Mouse (Mus musculus): Measurements from ENCODE around the gene Fam178b. TPM values are rescaled to one million over a fixed set of nuclear protein-coding genes. Genes with fewer than 3 reads are reported as not detected.

Fam178b gene
- polyA plus RNA-seq, 1 experiment, result 410 TPM

GRCm38 (mm10) chr1:36531461-36531860, 151.5 kb downstream of the Fam178b start:
- no peaks in the 10 kb centered on the region for H3K27me3 ChIP-seq (ENCODE audit: control insufficient read depth, insufficient read depth, low read length)
- peaks cover 2% of the 10 kb centered on the region; the same call in 1 of the 2 replicates for H3K4me1 ChIP-seq (ENCODE audit: control insufficient read depth, insufficient read depth, low read length)
- no peak overlapping the region for H3K4me3 ChIP-seq (ENCODE audit: control insufficient read depth, low read depth, low read length)
- H3K27ac ChIP-seq (ENCODE audit: control insufficient read depth, insufficient read depth, low read depth, low read length), result no peak overlapping the region
- H3K36me3 ChIP-seq (ENCODE audit: control insufficient read depth, insufficient read depth, low read length), result no peaks in the 10 kb centered on the region
- no peak for TF ChIP-seq CTCF (IDR thresholded peaks at IDR 0.05; ENCODE audit: control insufficient read depth, insufficient read depth, insufficient replicate concordance, low read depth, low read length)
- no peak for TF ChIP-seq POLR2A (IDR thresholded peaks at IDR 0.05; ENCODE audit: control insufficient read depth, low read depth, low read length)

GRCm38 (mm10) chr1:36530962-36531361, 152.0 kb downstream of the Fam178b start:
- Histone ChIP-seq H3K27ac (ENCODE audit: control insufficient read depth, insufficient read depth, low read depth, low read length) (no peak overlapping the region), H3K4me1 (ENCODE audit: control insufficient read depth, insufficient read depth, low read length) (peaks cover 2% of the 10 kb centered on the region; the same call in 1 of the 2 replicates), H3K36me3 (ENCODE audit: control insufficient read depth, insufficient read depth, low read length) (no peaks in the 10 kb centered on the region), H3K27me3 (ENCODE audit: control insufficient read depth, insufficient read depth, low read length) (no peaks in the 10 kb centered on the region), H3K4me3 (ENCODE audit: control insufficient read depth, low read depth, low read length) (no peak overlapping the region)
- TF ChIP-seq CTCF (IDR thresholded peaks at IDR 0.05; ENCODE audit: control insufficient read depth, insufficient read depth, insufficient replicate concordance, low read depth, low read length) (no peak), POLR2A (IDR thresholded peaks at IDR 0.05; ENCODE audit: control insufficient read depth, low read depth, low read length) (no peak)

DNA sequence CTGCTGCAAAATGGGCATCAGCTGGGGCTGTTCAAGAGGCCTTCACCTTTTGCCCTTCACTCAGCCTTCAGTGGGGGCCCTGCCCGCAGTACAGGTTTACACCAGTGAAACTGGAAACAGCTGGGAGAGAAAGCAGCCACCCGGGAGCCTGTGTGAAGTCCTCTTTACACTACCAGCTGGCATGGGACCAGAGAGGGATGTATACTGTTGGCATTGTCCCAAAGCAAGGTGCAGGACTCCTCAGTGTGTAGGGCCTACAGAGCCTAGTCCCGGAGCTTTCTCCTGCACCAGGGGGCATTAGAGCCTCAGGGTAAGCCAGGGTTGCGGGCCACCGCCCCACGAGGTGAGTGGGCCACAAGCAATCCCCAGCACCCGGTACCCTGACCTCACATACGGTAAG, 152.5 kb downstream of the Fam178b start:
- no peak for TF ChIP-seq CTCF (IDR thresholded peaks at IDR 0.05; ENCODE audit: control insufficient read depth, insufficient read depth, insufficient replicate concordance, low read depth, low read length)
- no peak for TF ChIP-seq POLR2A (IDR thresholded peaks at IDR 0.05; ENCODE audit: control insufficient read depth, low read depth, low read length)
- Histone ChIP-seq H3K36me3 (ENCODE audit: control insufficient read depth, insufficient read depth, low read length) (no peaks in the 10 kb centered on the region), H3K27ac (ENCODE audit: control insufficient read depth, insufficient read depth, low read depth, low read length) (no peak overlapping the region), H3K4me1 (ENCODE audit: control insufficient read depth, insufficient read depth, low read length) (peaks cover 2% of the 10 kb centered on the region; the same call in 1 of the 2 replicates), H3K4me3 (ENCODE audit: control insufficient read depth, low read depth, low read length) (no peak overlapping the region), H3K27me3 (ENCODE audit: control insufficient read depth, insufficient read depth, low read length) (no peaks in the 10 kb centered on the region)

DNA sequence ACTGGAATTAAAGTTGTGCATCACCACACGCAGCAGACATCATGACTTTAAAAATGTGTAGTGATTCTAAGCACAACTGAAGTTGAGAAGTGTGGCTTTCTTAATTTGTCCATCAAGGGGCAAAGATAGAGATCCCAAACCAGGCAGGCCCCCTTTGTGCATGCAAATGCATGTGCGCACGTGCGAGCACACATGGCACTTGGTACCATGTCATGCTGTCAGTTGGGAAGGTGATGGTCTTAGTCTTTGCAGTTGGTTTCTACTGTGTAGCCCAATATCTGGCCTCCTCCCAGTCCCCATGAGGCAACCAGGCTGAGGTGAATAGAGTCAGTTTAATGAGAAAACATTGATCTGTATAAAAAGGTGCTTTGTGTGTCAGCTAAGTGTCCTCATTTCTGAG, 153.1 kb downstream of the Fam178b start:
- Histone ChIP-seq H3K27me3 (ENCODE audit: control insufficient read depth, insufficient read depth, low read length) (no peaks in the 10 kb centered on the region), H3K4me1 (ENCODE audit: control insufficient read depth, insufficient read depth, low read length) (peaks cover 2% of the 10 kb centered on the region; the same call in 1 of the 2 replicates), H3K4me3 (ENCODE audit: control insufficient read depth, low read depth, low read length) (no peak overlapping the region), H3K27ac (ENCODE audit: control insufficient read depth, insufficient read depth, low read depth, low read length) (no peak overlapping the region), H3K36me3 (ENCODE audit: control insufficient read depth, insufficient read depth, low read length) (peaks cover 2% of the 10 kb centered on the region; the same call in 1 of the 2 replicates)
- TF ChIP-seq POLR2A (IDR thresholded peaks at IDR 0.05; ENCODE audit: control insufficient read depth, low read depth, low read length), result no peak

DNA sequence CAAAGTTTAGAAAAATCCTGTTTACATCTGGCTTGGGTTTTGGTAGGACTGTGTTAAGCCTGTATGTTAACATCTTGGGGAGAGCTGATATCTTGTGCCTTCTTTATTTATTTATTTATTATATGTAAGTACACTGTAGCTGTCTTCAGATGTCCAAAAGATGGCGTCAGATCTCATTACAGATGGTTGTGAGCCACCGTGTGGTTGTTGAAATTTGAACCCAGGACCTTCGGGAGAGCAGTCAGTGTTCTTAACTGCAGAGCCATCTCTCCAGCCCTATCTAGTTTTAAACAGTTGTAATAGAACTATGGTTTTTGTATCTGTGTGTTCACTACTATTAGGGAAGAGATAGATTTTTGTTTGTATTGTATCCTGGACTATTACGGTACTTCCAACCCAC, 153.7 kb downstream of the Fam178b start:
- Histone ChIP-seq H3K4me3 (ENCODE audit: control insufficient read depth, low read depth, low read length) (no peak overlapping the region), H3K36me3 (ENCODE audit: control insufficient read depth, insufficient read depth, low read length) (peaks cover 2% of the 10 kb centered on the region; the same call in 1 of the 2 replicates), H3K4me1 (ENCODE audit: control insufficient read depth, insufficient read depth, low read length) (peaks cover 2% of the 10 kb centered on the region; the same call in 1 of the 2 replicates), H3K27me3 (ENCODE audit: control insufficient read depth, insufficient read depth, low read length) (no peaks in the 10 kb centered on the region), H3K27ac (ENCODE audit: control insufficient read depth, insufficient read depth, low read depth, low read length) (no peak overlapping the region)
- TF ChIP-seq POLR2A (IDR thresholded peaks at IDR 0.05; ENCODE audit: control insufficient read depth, low read depth, low read length) (no peak), CTCF (IDR thresholded peaks at IDR 0.05; ENCODE audit: control insufficient read depth, insufficient read depth, insufficient replicate concordance, low read depth, low read length) (no peak)

GRCm38 (mm10) chr1:36528351-36528750, 154.6 kb downstream of the Fam178b start:
- TF ChIP-seq CTCF (IDR thresholded peaks at IDR 0.05; ENCODE audit: control insufficient read depth, insufficient read depth, insufficient replicate concordance, low read depth, low read length) (no peak), POLR2A (IDR thresholded peaks at IDR 0.05; ENCODE audit: control insufficient read depth, low read depth, low read length) (no peak)
- no peak overlapping the region for H3K4me3 ChIP-seq (ENCODE audit: control insufficient read depth, low read depth, low read length)
- H3K27ac ChIP-seq (ENCODE audit: control insufficient read depth, insufficient read depth, low read depth, low read length), result no peak overlapping the region
- peaks cover 2% of the 10 kb centered on the region; the same call in 1 of the 2 replicates for H3K4me1 ChIP-seq (ENCODE audit: control insufficient read depth, insufficient read depth, low read length)
- H3K27me3 ChIP-seq (ENCODE audit: control insufficient read depth, insufficient read depth, low read length), result no peaks in the 10 kb centered on the region
- H3K36me3 ChIP-seq (ENCODE audit: control insufficient read depth, insufficient read depth, low read length), result peaks cover 2% of the 10 kb centered on the region; the same call in 1 of the 2 replicates

DNA sequence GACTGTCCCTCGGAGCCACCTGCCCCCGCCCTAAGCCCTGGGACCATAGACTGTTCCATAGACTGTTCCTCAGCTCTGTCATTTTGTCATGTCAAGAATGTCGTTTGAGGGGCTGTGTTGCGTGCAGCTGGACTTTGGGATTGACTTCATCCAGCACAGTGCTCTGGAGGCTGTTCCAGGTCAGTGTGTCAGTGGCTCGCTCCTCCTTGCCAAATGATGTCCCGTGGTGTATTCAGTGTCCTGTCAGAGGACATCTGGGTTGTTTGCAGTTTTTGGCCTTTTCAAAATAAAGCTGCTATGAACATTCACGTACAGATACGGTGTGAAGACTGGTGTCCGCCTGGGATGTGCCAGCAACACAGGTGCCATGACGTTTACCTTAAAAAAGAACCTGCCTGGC, 156.1 kb downstream of the Fam178b start:
- TF ChIP-seq POLR2A (IDR thresholded peaks at IDR 0.05; ENCODE audit: control insufficient read depth, low read depth, low read length) (no peak), CTCF (IDR thresholded peaks at IDR 0.05; ENCODE audit: control insufficient read depth, insufficient read depth, insufficient replicate concordance, low read depth, low read length) (no peak)
- peaks cover 2% of the 10 kb centered on the region; the same call in 1 of the 2 replicates for H3K36me3 ChIP-seq (ENCODE audit: control insufficient read depth, insufficient read depth, low read length)
- no peaks in the 10 kb centered on the region for H3K27me3 ChIP-seq (ENCODE audit: control insufficient read depth, insufficient read depth, low read length)
- no peak overlapping the region for H3K4me3 ChIP-seq (ENCODE audit: control insufficient read depth, low read depth, low read length)
- H3K27ac ChIP-seq (ENCODE audit: control insufficient read depth, insufficient read depth, low read depth, low read length), result no peak overlapping the region
- peaks cover 2% of the 10 kb centered on the region; the same call in 1 of the 2 replicates for H3K4me1 ChIP-seq (ENCODE audit: control insufficient read depth, insufficient read depth, low read length)

- no peaks in the 10 kb centered on the region for H3K27me3 ChIP-seq (ENCODE audit: control insufficient read depth, insufficient read depth, low read length)
- H3K4me1 ChIP-seq (ENCODE audit: control insufficient read depth, insufficient read depth, low read length), result no peaks in the 10 kb centered on the region
- no peak overlapping the region for H3K4me3 ChIP-seq (ENCODE audit: control insufficient read depth, low read depth, low read length)
- peaks cover 2% of the 10 kb centered on the region for H3K36me3 ChIP-seq (ENCODE audit: control insufficient read depth, insufficient read depth, low read length)
- no peak for TF ChIP-seq CTCF (IDR thresholded peaks at IDR 0.05; ENCODE audit: control insufficient read depth, insufficient read depth, insufficient replicate concordance, low read depth, low read length)
- H3K27ac ChIP-seq (ENCODE audit: control insufficient read depth, insufficient read depth, low read depth, low read length), result no peak overlapping the region
Observed at GRCm38 (mm10) chr1:36525774-36526173, 157.2 kb downstream of the Fam178b start.
